Mouse (Mus musculus) frontal cortex, postnatal 10 days (tissue): ENCODE measurements around the gene Plod1.
"Not testable (repeated sequence)": the region's sequence is repeated elsewhere in the genome, so short reads cannot be mapped to it uniquely, and the experiment has no call there.

Source experiments
- DNase-seq, 2 experiments: peaks; one replicate each; pipeline ENCODE4 v3.0.0; 2022; ENCODE audit warnings: low spot score in 2 of 2, mixed read lengths in 1 of 2

Plod1 gene

DNA sequence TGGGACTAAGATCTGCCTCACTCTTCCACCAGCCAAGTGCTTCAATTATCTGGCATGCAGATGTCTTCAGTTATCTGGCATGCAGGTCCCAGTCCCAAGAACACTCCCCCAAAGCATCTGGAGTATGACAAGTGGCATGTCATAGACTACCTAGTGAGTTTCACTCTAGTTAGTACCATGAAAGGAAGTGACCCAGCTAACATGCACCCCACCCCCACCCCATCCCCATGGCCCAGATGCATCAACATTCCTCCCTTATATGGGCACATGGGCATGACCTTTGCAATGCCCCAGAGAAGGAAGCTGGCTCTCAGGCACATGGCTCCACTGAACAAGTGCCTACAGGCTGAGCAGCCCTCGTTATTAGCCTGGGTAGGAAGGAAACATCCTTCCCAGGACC is 40.2 kb downstream of the Plod1 start:
- DNase-seq, result no peak

GRCm38 (mm10) chr4:147895815-147896330 is 40.7 kb downstream of the Plod1 start:
- no peak for DNase-seq

DNA sequence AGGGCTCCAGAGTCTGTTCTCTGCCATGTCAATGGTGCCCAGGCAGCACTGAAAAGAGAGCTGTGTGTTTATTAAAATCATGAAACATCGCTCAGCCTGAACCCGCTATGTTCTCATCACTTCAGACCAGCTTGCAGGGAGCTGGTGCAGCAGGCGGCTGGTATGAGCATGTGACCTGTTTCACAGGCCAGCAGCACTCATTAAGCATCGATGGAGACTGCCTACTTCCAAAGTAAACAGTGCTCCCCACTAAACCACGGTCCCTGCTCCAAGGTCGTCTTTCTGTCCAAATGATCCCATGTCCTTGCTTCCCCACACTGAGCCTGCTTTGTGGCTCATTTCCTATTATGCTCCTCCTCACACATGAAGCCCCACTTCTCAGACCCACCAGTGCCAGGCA is 46.2 kb downstream of the Plod1 start:
- DNase-seq, result no peak

DNA sequence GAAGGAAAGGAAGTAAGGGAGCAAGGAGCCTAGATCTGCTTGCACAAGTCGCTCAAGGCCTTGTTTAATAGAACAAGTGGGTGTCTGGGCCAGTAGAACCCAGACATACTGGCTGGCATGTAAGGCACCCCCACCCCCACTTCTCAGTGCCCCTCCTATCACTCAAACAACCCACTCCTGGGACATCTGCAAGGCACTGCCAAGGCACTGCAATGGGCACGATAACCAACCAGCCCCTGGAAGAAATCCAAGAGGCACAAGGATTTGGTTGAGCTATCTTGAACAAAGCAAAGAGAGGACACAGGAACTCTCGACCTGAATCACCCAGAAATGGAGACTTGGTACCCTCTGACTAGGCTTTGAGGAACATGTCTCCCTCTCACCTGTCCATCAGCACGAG is 48.3 kb downstream of the Plod1 start:
- no peak for DNase-seq

- DNase-seq, result no peak
These were observed 49.3 kb downstream of the Plod1 start for GRCm38 (mm10) chr4:147887277-147887676.

DNA sequence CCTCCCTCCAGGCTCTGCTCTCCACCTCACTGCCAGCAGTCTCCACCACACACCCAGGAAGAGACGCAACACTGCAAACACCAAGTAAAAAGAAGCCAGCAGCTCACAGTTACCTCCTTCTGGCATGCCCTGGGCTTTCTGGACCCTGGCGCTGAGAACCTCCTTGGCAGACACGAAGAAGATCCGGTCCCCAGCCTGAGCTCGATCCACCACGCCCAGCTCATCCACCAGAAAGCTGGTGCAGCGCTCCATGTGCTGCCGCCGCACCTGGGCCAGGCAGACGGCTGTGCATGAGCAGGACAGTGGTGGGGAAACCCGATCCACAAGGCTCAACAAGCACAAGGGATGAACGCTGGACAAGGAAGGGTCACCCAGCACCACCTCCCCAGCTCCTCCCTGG is 50.4 kb downstream of the Plod1 start:
- DNase-seq, result no peak

GRCm38 (mm10) chr4:147884138-147884537 is 52.4 kb downstream of the Plod1 start:
- no peak for DNase-seq

DNA sequence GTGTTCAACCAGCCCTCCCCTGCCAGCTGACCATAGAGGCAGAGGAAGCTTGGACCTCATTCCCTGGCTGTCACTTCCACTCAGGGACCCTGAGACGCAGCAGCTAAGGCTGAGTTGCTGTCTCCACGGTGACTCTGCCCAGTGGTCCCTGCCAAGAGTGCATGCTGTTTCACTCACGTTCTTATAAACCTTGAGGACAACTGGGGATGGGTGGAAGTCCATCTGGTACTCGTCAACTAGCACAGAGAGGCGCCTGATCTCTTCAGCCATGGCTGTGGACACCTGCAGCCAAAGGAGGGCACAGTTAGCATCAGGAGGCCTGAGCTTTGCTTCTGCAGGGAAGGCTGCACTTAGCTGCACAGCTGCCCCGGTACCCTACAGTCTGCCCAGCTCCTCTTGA is 53.5 kb downstream of the Plod1 start:
- DNase-seq, result no peak

GRCm38 (mm10) chr4:147881792-147882191 is 54.8 kb downstream of the Plod1 start:
- DNase-seq, result no peak

- no peak for DNase-seq
These were observed 56.7 kb downstream of the Plod1 start for GRCm38 (mm10) chr4:147879865-147880264.

DNA sequence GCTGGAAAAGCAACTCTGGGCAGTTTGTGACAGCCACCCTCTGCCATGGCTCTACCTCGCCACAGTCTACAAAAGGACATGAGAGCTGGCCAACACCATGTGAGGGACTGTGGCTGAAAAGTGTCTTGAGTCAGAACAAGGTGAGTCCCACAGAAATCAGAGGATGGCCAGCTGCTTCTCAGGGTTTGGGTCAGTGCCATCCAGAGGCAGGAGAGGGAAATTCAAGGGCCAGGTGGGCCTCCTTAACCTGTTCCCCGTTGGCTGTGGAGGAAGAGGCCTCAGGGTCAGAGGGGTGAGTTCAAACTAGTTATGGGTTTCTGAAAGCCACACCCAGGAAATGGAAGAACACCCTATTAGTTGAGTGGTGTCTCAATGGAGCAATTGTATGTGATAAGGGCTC is 57.1 kb downstream of the Plod1 start:
- no peak for DNase-seq

GRCm38 (mm10) chr4:147878537-147878936 is 58.0 kb downstream of the Plod1 start:
- no peak for DNase-seq

DNA sequence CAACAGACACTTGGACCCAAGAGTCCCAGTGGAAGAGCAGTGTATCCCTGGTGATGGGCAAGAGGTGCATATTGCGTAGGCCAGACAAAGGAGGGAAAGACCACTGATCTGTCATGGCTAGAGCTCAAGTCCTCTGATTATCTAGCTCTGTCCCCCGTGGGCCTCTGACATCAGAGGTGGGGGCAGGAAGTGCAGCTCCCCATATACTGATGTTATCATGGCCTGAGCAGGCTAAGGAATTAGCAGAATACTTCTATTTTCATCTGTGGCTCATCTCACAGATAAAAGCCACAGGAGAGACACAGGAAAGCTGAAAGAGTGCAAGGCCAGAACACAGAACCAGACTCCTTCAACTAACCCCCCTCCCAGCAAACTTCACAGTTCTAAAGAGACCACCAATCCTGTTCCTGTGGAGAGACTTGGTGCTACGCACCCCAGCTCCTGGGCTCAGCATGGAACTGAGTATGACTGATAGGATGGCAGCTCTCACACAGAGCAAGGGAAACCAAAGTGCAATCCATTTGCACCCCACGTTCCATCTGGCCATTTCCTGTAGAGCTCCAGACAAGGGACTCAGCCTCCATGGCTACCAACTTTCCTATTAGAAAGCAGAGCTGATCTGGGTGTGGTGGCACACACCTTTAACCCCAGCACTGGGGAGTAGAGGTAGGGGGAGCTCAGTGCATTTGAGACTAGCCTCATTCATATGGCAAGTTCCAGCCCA is 60.6 kb downstream of the Plod1 start:
- no peak for DNase-seq

DNA sequence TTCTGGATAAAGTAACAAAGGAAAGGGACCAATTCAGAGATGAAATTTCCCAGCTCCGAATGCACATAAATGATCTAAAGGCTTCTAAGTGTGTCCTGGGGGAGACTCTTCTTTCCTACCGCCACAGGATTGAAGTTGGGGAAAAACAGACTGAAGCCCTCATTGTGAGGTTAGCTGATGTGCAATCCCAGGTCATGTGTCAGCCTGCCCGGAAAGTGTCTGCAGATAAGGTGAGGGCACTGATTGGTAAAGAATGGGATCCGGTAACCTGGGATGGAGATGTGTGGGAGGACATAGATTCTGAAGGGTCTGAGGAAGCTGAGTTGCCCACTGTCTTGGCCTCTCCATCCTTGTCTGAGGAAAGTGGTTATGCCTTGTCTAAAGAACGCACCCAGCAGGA is 67.3 kb downstream of the Plod1 start:
- DNase-seq, result no peak

DNA sequence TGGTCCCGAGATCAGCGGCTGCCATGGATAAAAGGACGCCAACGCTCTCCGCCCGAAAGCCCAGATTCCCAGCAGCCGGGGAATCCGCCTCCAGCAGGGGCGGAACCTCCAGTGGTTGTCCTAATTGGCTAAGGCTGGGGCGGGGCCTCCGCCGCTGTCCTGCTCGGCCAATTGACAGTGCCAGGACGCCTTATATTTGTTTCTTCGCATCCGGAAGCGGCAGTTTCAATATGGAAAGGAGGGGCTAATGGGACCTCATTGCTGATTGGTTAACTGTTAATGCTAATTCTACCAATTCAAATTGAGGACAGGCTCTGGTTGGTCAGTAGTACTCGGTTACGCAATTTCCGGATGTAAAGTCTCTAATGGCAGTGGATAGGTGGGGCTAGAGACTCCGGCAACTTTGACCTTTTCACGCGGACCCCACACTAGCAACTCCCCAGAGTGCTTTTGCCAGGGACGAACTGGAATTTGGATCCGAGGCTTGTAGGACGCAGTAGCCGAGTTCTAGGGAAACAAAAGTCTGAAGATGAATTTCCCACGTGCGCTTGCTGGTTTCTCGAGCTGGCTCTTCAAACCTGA is 68.0 kb downstream of the Plod1 start, which contains the start of the genes Miip and Fv1:
Miip (minus strand) TSS at position 367 of the 582 bp plus-strand sequence.
Fv1 (plus strand) TSS at position 530 of the 582 bp plus-strand sequence.
- peak; percentile 93 to 96 for DNase-seq

DNA sequence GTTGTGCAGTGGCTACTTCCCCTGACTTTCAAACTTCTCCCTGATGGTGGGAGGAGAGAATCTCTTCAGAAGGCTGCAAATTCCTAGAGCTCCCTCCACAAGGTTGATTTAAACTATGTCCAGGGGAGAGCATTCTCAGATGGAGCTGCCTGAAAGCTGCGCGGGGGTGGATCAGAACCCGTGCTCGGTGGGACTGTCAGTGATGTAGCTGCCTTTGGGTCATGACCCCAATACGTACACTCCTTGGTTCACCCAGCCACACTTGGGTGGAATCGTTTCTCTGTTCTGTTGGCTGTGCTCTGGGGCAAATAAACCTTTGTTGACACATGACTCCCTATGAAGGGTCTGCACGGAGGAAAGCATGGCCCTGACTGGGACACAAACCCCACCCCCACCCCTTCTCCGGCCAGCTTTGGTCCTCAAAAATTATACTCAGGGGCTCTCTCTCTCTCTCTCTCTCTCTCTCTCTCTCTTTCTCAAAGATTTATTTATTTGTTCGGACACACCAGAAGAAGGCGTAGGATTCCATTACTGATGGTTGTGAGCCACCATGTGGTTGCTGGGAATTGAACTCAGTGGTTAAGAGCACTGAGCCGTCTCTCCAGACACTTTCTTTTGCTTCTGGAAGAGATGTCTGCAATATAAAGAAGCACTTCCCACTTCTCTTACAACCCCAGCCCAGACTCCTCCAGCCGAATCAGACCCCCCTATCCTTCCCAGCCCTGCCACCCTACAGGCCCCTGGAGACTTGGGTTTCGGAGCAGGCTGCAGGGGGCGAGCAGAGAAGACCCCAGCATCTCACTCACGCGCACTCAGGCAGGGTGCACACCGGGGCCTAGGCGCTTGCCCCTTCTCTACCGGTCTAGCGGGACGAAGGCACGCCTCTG is 68.8 kb downstream of the Plod1 start:
- no peak for DNase-seq

DNA sequence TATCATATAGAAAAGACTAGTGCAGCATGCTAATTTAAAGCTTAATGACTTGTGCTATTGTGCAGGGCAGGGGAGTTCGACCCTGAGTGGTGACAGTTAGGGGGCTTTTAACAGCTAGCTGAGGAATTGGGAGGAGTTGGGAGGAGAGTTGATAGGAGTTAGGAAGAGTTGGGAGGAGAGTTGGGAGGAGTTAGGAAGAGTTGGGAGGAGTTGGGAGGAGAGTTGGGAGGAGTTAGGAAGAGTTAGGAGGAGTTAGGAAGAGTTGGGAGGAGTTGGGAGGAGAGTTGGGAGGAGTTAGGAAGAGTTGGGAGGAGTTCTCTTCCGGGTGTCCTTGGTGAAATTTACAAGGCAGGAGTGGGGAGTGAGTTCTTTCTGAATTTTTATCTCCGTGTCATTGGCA is 69.8 kb downstream of the Plod1 start:
- DNase-seq, result not testable (repeated sequence)

DNA sequence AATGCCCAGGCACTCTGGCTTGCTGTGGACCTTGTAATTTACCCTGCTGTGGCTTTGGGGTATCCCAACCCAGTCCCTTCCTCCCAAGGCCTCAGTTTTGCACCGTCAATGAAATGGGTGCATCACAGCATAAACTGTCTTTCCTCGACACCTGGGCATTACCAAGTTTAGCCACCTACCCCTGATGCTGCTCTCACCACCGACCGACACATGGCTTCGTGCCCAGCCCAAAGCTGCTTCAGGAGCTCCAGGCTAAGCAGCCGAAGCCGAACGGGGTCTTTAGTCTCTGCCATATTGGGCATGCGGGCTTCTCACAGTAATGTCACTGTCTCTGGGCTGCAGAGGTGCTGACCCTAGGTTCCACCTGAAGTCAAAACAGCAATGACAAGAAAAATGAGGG is 70.5 kb downstream of the Plod1 start:
- DNase-seq, result no peak

GRCm38 (mm10) chr4:147865651-147866050 is 70.9 kb downstream of the Plod1 start:
- peak in 1 of 2 experiments; percentile 6 for DNase-seq

DNA sequence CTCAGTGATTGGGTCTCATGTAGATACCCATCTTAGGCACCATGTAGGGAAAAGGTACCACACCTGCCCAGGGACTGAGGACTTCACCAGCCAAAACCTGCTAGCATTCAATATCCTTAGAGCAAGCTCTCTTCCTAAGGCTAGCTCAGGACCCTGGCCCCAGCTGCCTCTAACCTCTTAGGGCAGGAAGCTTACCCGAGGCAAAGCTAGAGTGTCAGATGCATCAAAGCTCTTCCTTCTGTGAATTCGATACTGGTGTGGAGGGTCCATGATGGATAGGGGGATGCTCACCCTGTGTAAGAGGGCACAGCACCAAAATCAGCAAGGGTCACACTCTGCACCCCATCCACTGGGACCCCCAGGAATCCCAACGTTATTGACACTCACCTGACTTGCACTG is 74.5 kb downstream of the Plod1 start:
- DNase-seq, result no peak
